ENCODE assay signal across 26 mouse cellular contexts in genomic region chr10:4374239-4374638, GRCm38 (mm10). TPM values are rescaled to one million over a fixed set of nuclear protein-coding genes. Genes with fewer than 3 reads are reported as not detected.
DNase-seq lines count a peak whose midpoint lies in the region; ATAC-seq lines count a peak whose summit lies in the region.
"Had no signal": no experiment of that assay in that cellular context is flagged by ENCODE, and none has a peak within 500 bp of the region (broad histone marks: within the 10 kb centered on the region; RNA-seq: fewer than 3 reads in every experiment).

No protein-coding gene starts in this region.

- H3K4me2 ChIP-seq in forebrain, embryonic 11.5 days (ENCODE audit: low read depth, low read length, severe bottlenecking): no peak overlapping the region
- no peak overlapping the region for H3K4me2 ChIP-seq in forebrain, embryonic 12.5 days
- no peak overlapping the region for H3K4me2 ChIP-seq in heart, embryonic 12.5 days
- H3K4me2 ChIP-seq: embryonic facial prominence, embryonic 13.5 days; embryonic facial prominence, embryonic 15.5 days had no signal

- ATAC-seq in forebrain, embryonic 11.5 days (replicated peaks; ENCODE audit: low FRiP score): no peak
- no peak for ATAC-seq in forebrain, embryonic 12.5 days (ENCODE audit: low FRiP score)
- no peak for ATAC-seq in heart, embryonic 12.5 days (ENCODE audit: insufficient number of reproducible peaks, low FRiP score)
- ATAC-seq in granulocyte monocyte progenitor cell, adult 5-6 weeks (replicated peaks; ENCODE audit: poor library complexity, severe bottlenecking): no peak; the same call in 1 of the 2 replicates
- ATAC-seq: activated CD4-positive, CD25-positive, alpha-beta regulatory T cell, adult 4 months; CD4-positive, CD25-positive, alpha-beta regulatory T cell, adult 4 months; forebrain, embryonic 14.5 days; forebrain, embryonic 16.5 days; Patski had no signal

- H3K9me3 ChIP-seq in forebrain, embryonic 11.5 days (ENCODE audit: control insufficient read depth, low read length): no peaks in the 10 kb centered on the region
- no peaks in the 10 kb centered on the region for H3K9me3 ChIP-seq in forebrain, embryonic 12.5 days
- no peaks in the 10 kb centered on the region for H3K9me3 ChIP-seq in heart, embryonic 10.5 days
- H3K9me3 ChIP-seq in heart, embryonic 12.5 days (replicated peaks): no peaks in the 10 kb centered on the region
- H3K9me3 ChIP-seq: embryonic facial prominence, embryonic 13.5 days; embryonic facial prominence, embryonic 15.5 days; forebrain, embryonic 10.5 days; G1E had no signal

- 93% methylated on average over 7 of the region's 7 CpGs for WGBS in forebrain, embryonic 11.5 days
- 94% methylated on average over 7 of the region's 7 CpGs for WGBS in forebrain, embryonic 12.5 days
- WGBS in heart, embryonic 10.5 days: 88% methylated on average over 7 of the region's 7 CpGs
- 87% methylated on average over 7 of the region's 7 CpGs for WGBS in heart, embryonic 12.5 days

- H3K4me3 ChIP-seq in forebrain, embryonic 11.5 days (ENCODE audit: low read depth, low read length): no peak overlapping the region
- H3K4me3 ChIP-seq in forebrain, embryonic 12.5 days (replicated peaks): no peak overlapping the region
- H3K4me3 ChIP-seq in heart, embryonic 10.5 days: no peak overlapping the region
- no peak overlapping the region for H3K4me3 ChIP-seq in heart, embryonic 12.5 days
- H3K4me3 ChIP-seq: embryonic facial prominence, embryonic 13.5 days; embryonic facial prominence, embryonic 15.5 days; erythroblast, embryonic 14.5 days; forebrain, embryonic 10.5 days had no signal

- H3K4me1 ChIP-seq in forebrain, embryonic 11.5 days (replicated peaks; ENCODE audit: control insufficient read depth, insufficient read depth, low read length): no peaks in the 10 kb centered on the region
- H3K4me1 ChIP-seq in forebrain, embryonic 12.5 days: no peaks in the 10 kb centered on the region; the same call in 1 of the 2 replicates
- peaks cover 9% of the 10 kb centered on the region; the same call in 1 of the 2 replicates for H3K4me1 ChIP-seq in heart, embryonic 10.5 days
- peaks cover 15% of the 10 kb centered on the region for H3K4me1 ChIP-seq in heart, embryonic 12.5 days (replicated peaks)
- H3K4me1 ChIP-seq: embryonic facial prominence, embryonic 15.5 days had no signal

- no peaks in the 10 kb centered on the region for H3K27me3 ChIP-seq in forebrain, embryonic 11.5 days (ENCODE audit: control insufficient read depth, insufficient read depth, low read length)
- H3K27me3 ChIP-seq in forebrain, embryonic 12.5 days: no peaks in the 10 kb centered on the region
- H3K27me3 ChIP-seq in heart, embryonic 10.5 days (ENCODE audit: insufficient read depth, poor library complexity, severe bottlenecking): no peaks in the 10 kb centered on the region
- no peaks in the 10 kb centered on the region for H3K27me3 ChIP-seq in heart, embryonic 12.5 days (replicated peaks)
- H3K27me3 ChIP-seq: CH12.LX; embryonic facial prominence, embryonic 13.5 days; embryonic facial prominence, embryonic 15.5 days; Patski had no signal

- DNase-seq in forebrain, embryonic 11.5 days (ENCODE audit: low spot score): peak; percentile 23
- DNase-seq in heart, embryonic 10.5 days (ENCODE audit: low spot score): peak; percentile 73
- DNase-seq: adrenal gland, adult 8-10 months; adrenal gland, postnatal 14 days; B cell, adult 2 months; cerebellum, adult 11 months; cerebellum, adult 18-20 months; cerebellum, adult 8-10 months; cerebellum, adult 9-11 months; cerebellum, postnatal 14 days; cerebellum, postnatal 36 days; embryo, embryonic 11 days had no signal

- H3K36me3 ChIP-seq in forebrain, embryonic 11.5 days (ENCODE audit: control insufficient read depth, insufficient read depth, low read length): no peaks in the 10 kb centered on the region; the same call in 1 of the 2 replicates
- H3K36me3 ChIP-seq in forebrain, embryonic 12.5 days (replicated peaks): peaks cover 19% of the 10 kb centered on the region
- peaks cover 28% of the 10 kb centered on the region for H3K36me3 ChIP-seq in heart, embryonic 10.5 days
- H3K36me3 ChIP-seq in heart, embryonic 12.5 days: peaks cover 37% of the 10 kb centered on the region

- H3K27ac ChIP-seq in forebrain, embryonic 11.5 days (ENCODE audit: low read depth, low read length): no peak overlapping the region
- no peak overlapping the region for H3K27ac ChIP-seq in forebrain, embryonic 12.5 days
- H3K27ac ChIP-seq in heart, embryonic 10.5 days: no peak overlapping the region
- H3K27ac ChIP-seq in heart, embryonic 12.5 days (ENCODE audit: poor library complexity, severe bottlenecking): no peak overlapping the region
- H3K27ac ChIP-seq: embryonic facial prominence, embryonic 13.5 days; embryonic facial prominence, embryonic 15.5 days; forebrain, embryonic 10.5 days had no signal

- no peak overlapping the region for H3K9ac ChIP-seq in forebrain, embryonic 11.5 days (ENCODE audit: low read length)
- H3K9ac ChIP-seq in forebrain, embryonic 12.5 days: no peak overlapping the region
- H3K9ac ChIP-seq in heart, embryonic 12.5 days: no peak overlapping the region
- H3K9ac ChIP-seq: embryonic facial prominence, embryonic 13.5 days; embryonic facial prominence, embryonic 15.5 days had no signal

RNA-seq across cellular contexts. Expression of gene Zbtb2, which starts 13.7 kb away (rescaled TPM):
- 21.2 and 21.8 TPM in 2 replicates for polyA plus RNA-seq in forebrain, embryonic 11.5 days (2014; fragmentation: Nextera tagmentation; extraction: Ambion mirVana)
- 21.2 and 22.2 TPM in 2 replicates for polyA plus RNA-seq in forebrain, embryonic 12.5 days (2016; fragmentation: Nextera tagmentation; extraction: Ambion mirVana)
- 14.1 and 15.6 TPM in 2 replicates for polyA plus RNA-seq in heart, embryonic 10.5 days (2016; fragmentation: Nextera tagmentation; extraction: Ambion mirVana)
- 13.4 and 14.2 TPM in 2 replicates for polyA plus RNA-seq in heart, embryonic 12.5 days (2016; fragmentation: Nextera tagmentation; extraction: Ambion mirVana)
- total RNA-seq in granulocyte monocyte progenitor cell, adult 5-6 weeks (2014; fragmentation: Nextera tagmentation): 6.8 and 12.9 TPM in 2 replicates
- 11.1 and 13.4 TPM in 2 replicates for total RNA-seq in granulocyte monocyte progenitor cell, adult 5-6 weeks (2017)

RNA-seq across cellular contexts. Expression of gene Rmnd1, which starts 57.9 kb away (rescaled TPM):
- polyA plus RNA-seq in forebrain, embryonic 11.5 days (2014; fragmentation: Nextera tagmentation; extraction: Ambion mirVana): 52.5 and 67.0 TPM in 2 replicates
- 48.7 and 53.3 TPM in 2 replicates for polyA plus RNA-seq in forebrain, embryonic 12.5 days (2016; fragmentation: Nextera tagmentation; extraction: Ambion mirVana)
- 74.9 and 90.0 TPM in 2 replicates for polyA plus RNA-seq in heart, embryonic 10.5 days (2016; fragmentation: Nextera tagmentation; extraction: Ambion mirVana)
- 91.8 and 92.9 TPM in 2 replicates for polyA plus RNA-seq in heart, embryonic 12.5 days (2016; fragmentation: Nextera tagmentation; extraction: Ambion mirVana)
- total RNA-seq in granulocyte monocyte progenitor cell, adult 5-6 weeks (2014; fragmentation: Nextera tagmentation): 53.9 and 72.4 TPM in 2 replicates
- total RNA-seq in granulocyte monocyte progenitor cell, adult 5-6 weeks (2017): 58.3 and 62.8 TPM in 2 replicates

RNA-seq across cellular contexts. Expression of gene Armt1, which starts 58.0 kb away (rescaled TPM):
- 27.6 and 32.6 TPM in 2 replicates for polyA plus RNA-seq in forebrain, embryonic 11.5 days (2014; fragmentation: Nextera tagmentation; extraction: Ambion mirVana)
- polyA plus RNA-seq in forebrain, embryonic 12.5 days (2016; fragmentation: Nextera tagmentation; extraction: Ambion mirVana): 23.1 and 24.3 TPM in 2 replicates
- 20.4 and 22.4 TPM in 2 replicates for polyA plus RNA-seq in heart, embryonic 10.5 days (2016; fragmentation: Nextera tagmentation; extraction: Ambion mirVana)
- polyA plus RNA-seq in heart, embryonic 12.5 days (2016; fragmentation: Nextera tagmentation; extraction: Ambion mirVana): 17.5 and 19.4 TPM in 2 replicates
- total RNA-seq in granulocyte monocyte progenitor cell, adult 5-6 weeks (2014; fragmentation: Nextera tagmentation): 34.1 and 46.8 TPM in 2 replicates
- total RNA-seq in granulocyte monocyte progenitor cell, adult 5-6 weeks (2017): 44.6 and 52.3 TPM in 2 replicates
